Mouse (Mus musculus): ENCODE measurements around the gene Plekha7.

DNA sequence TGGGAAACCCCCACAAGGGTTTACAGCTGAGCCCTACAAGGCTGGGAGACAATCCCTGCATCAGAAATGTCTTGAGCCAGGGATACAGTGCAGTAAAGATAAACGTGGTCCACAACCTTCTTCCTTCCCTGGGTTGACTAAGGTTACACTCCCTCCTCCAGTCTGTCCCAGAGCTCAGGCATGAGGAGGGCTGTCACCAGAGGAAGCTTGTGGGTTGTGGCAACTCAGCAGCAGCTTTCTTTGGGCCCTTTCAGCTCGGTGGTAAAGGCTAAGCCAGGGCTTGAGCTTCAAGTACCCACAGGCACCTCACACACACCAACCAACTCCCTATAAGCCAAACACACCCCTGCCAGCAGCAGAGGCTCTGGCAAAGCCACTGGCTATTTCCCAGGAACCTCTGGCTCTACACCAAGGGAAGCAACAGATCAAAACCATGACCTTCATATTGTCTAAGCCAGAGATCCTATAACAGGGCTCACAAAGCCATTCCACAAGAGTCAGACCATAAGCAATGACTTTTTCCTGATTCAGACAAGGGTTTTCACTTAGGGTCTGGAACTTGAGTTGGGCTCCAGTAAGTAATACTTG is 154.3 kb downstream of the Plekha7 start:
- TF ChIP-seq CTCF (IDR thresholded peaks at IDR 0.05) (no peak), EP300 (IDR thresholded peaks at IDR 0.05) (no peak)
